Comparison of ENCODE assay signal across 32 mouse cellular contexts in the genomic region with DNA sequence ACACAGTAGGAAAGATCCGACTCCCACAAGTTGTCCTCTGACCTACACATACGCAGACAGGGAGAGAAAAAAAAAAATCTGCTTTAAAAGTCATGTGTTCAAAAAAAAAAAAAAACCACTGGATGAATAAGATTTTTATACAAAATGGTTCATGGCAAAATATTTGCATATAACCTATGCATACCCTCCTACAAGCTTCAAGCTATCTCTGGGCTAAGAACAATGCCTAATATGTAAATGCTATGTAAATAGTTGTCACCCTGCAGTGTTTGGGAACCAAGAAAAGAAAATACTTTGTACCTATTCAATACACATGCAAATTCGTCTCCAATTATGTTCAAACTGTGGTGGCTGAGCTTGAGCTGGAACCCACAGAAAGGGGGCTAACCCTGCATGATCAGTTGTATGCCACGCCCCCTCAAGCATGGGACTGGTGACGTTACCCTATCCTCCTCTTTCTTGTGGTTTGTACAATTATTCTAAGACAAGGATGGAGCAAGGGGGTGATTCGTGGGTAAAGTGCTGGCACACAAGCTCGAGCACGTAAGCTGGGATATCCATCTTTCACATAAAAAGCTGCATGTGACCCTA. TPM values are rescaled to one million over a fixed set of nuclear protein-coding genes. Genes with fewer than 3 reads are reported as not detected.
DNase-seq lines count a peak whose midpoint lies in the region; ATAC-seq and TF ChIP-seq lines count a peak whose summit lies in the region.
"Had no signal": no experiment of that assay in that cellular context is flagged by ENCODE, and none has a peak within 500 bp of the region (broad histone marks: within the 10 kb centered on the region; RNA-seq: fewer than 3 reads in every experiment).

No protein-coding gene starts in this region.

- intact Hi-C loops in heart, postnatal 10 days (cut with DNase I) = no loop called here

- 45% methylated on average over 8 of the region's 8 CpGs for WGBS in midbrain, embryonic 13.5 days
- WGBS in midbrain, embryonic 14.5 days = 44% methylated on average over 8 of the region's 8 CpGs
- 37% methylated on average over 8 of the region's 8 CpGs for WGBS in forebrain, embryonic 13.5 days
- WGBS in intestine, embryonic 16.5 days = 69% methylated on average over 8 of the region's 8 CpGs

- in situ Hi-C loops in ES-E14 (cut with MboI; ENCODE audit: low sequenced_read_pairs in 2 of 2, unreplicated experiment in 2 of 2) = no loop called here

- no peak overlapping the region for H3K4me2 ChIP-seq in midbrain, embryonic 13.5 days (replicated peaks)
- no peak overlapping the region for H3K4me2 ChIP-seq in midbrain, embryonic 14.5 days (ENCODE audit: low read length)
- H3K4me2 ChIP-seq in forebrain, embryonic 13.5 days = no peak overlapping the region
- no peak overlapping the region for H3K4me2 ChIP-seq in intestine, embryonic 16.5 days (ENCODE audit: low read depth, low read length)
- H3K4me2 ChIP-seq: heart, embryonic 12.5 days had no signal

- H3K27me3 ChIP-seq in midbrain, embryonic 13.5 days = no peaks in the 10 kb centered on the region
- no peaks in the 10 kb centered on the region for H3K27me3 ChIP-seq in midbrain, embryonic 14.5 days (ENCODE audit: control insufficient read depth, insufficient read depth, low read length)
- no peaks in the 10 kb centered on the region for H3K27me3 ChIP-seq in forebrain, embryonic 13.5 days
- no peaks in the 10 kb centered on the region for H3K27me3 ChIP-seq in intestine, embryonic 16.5 days (replicated peaks; ENCODE audit: control insufficient read depth, insufficient read depth, low read length)
- H3K27me3 ChIP-seq: heart, embryonic 12.5 days; Patski had no signal

- peaks cover 32% of the 10 kb centered on the region for H3K4me1 ChIP-seq in midbrain, embryonic 13.5 days (replicated peaks)
- H3K4me1 ChIP-seq in midbrain, embryonic 14.5 days (ENCODE audit: control insufficient read depth, insufficient read depth, low read length) = peaks cover 15% of the 10 kb centered on the region
- H3K4me1 ChIP-seq in ES-E14 (ENCODE audit: control insufficient read depth in 2 of 2, insufficient read depth in 2 of 2, low read length in 2 of 2, poor library complexity in 1 of 2) = peaks cover 10 to 31% of the 10 kb centered on the region in 2 experiments
- H3K4me1 ChIP-seq in forebrain, embryonic 13.5 days = peaks cover 23% of the 10 kb centered on the region
- no peaks in the 10 kb centered on the region for H3K4me1 ChIP-seq in intestine, embryonic 16.5 days (ENCODE audit: control insufficient read depth, insufficient read depth, low read length)

- no peaks in the 10 kb centered on the region for H3K9me3 ChIP-seq in midbrain, embryonic 13.5 days
- H3K9me3 ChIP-seq in midbrain, embryonic 14.5 days (ENCODE audit: control insufficient read depth, low read length) = no peaks in the 10 kb centered on the region
- H3K9me3 ChIP-seq in ES-E14 (ENCODE audit: control insufficient read depth, insufficient read depth, low read depth, low read length) = no peaks in the 10 kb centered on the region
- H3K9me3 ChIP-seq in forebrain, embryonic 13.5 days (replicated peaks) = no peaks in the 10 kb centered on the region
- no peaks in the 10 kb centered on the region for H3K9me3 ChIP-seq in intestine, embryonic 16.5 days (ENCODE audit: control insufficient read depth, low read length)
- H3K9me3 ChIP-seq: embryonic facial prominence, embryonic 10.5 days; heart, embryonic 12.5 days had no signal

- H3K27ac ChIP-seq in midbrain, embryonic 13.5 days = 0 out of 2 replicates have a peak overlapping the region, but pooled peaks have one; percentile 44
- no peak overlapping the region for H3K27ac ChIP-seq in midbrain, embryonic 14.5 days (replicated peaks; ENCODE audit: low read depth, low read length)
- peak overlapping the region; percentile 8; the same call in 1 of the 2 replicates for H3K27ac ChIP-seq in ES-E14 (ENCODE audit: insufficient read depth, low read depth, low read length, poor library complexity, severe bottlenecking)
- no peak overlapping the region for H3K27ac ChIP-seq in forebrain, embryonic 13.5 days
- no peak overlapping the region for H3K27ac ChIP-seq in intestine, embryonic 16.5 days (ENCODE audit: low read length)
- H3K27ac ChIP-seq: embryonic facial prominence, embryonic 10.5 days; layer of hippocampus, adult 2 months had no signal

- H3K36me3 ChIP-seq in midbrain, embryonic 13.5 days = no peaks in the 10 kb centered on the region
- no peaks in the 10 kb centered on the region for H3K36me3 ChIP-seq in midbrain, embryonic 14.5 days (ENCODE audit: control insufficient read depth, insufficient read depth, low read length)
- no peaks in the 10 kb centered on the region for H3K36me3 ChIP-seq in ES-E14 (ENCODE audit: control insufficient read depth, insufficient read depth, low read length, poor library complexity, severe bottlenecking)
- no peaks in the 10 kb centered on the region for H3K36me3 ChIP-seq in forebrain, embryonic 13.5 days (ENCODE audit: poor library complexity, severe bottlenecking)
- no peaks in the 10 kb centered on the region for H3K36me3 ChIP-seq in intestine, embryonic 16.5 days (ENCODE audit: control insufficient read depth, insufficient read depth, low read length)
- H3K36me3 ChIP-seq: embryonic facial prominence, embryonic 10.5 days; heart, embryonic 12.5 days had no signal

- no peak for DNase-seq in midbrain, embryonic 14.5 days
- no peak for DNase-seq in ES-E14 (ENCODE audit: low read depth, low spot score)
- no peak for DNase-seq in heart, postnatal 10 days
- DNase-seq in thymus, adult 18-20 months = no peak
- DNase-seq: adrenal gland, postnatal 10 days; cerebellum, adult 9-11 months; gastrocnemius, postnatal 25 days; heart, adult 18-20 months; heart, postnatal 14 days; kidney, postnatal 25 days; lung, postnatal 4 days; right cerebral cortex, postnatal 25 days; thymus, postnatal 14 days had no signal

- no peak overlapping the region for H3K4me3 ChIP-seq in midbrain, embryonic 13.5 days (replicated peaks)
- H3K4me3 ChIP-seq in midbrain, embryonic 14.5 days (replicated peaks; ENCODE audit: low read depth, low read length) = no peak overlapping the region
- H3K4me3 ChIP-seq in ES-E14 (ENCODE audit: insufficient read depth in 1 of 2, low read depth in 1 of 2, low read length in 2 of 2, poor library complexity in 1 of 2, severe bottlenecking in 1 of 2) = no peak overlapping the region
- no peak overlapping the region for H3K4me3 ChIP-seq in forebrain, embryonic 13.5 days
- H3K4me3 ChIP-seq in intestine, embryonic 16.5 days (ENCODE audit: low read length) = no peak overlapping the region
- H3K4me3 ChIP-seq: embryonic facial prominence, embryonic 10.5 days; heart, embryonic 12.5 days; layer of hippocampus, adult 2 months had no signal

- no peak overlapping the region for H3K9ac ChIP-seq in midbrain, embryonic 13.5 days (replicated peaks)
- H3K9ac ChIP-seq in midbrain, embryonic 14.5 days (replicated peaks; ENCODE audit: low read length) = no peak overlapping the region
- H3K9ac ChIP-seq in ES-E14 (ENCODE audit: insufficient read depth, low read depth, low read length, poor library complexity, severe bottlenecking) = no peak overlapping the region
- H3K9ac ChIP-seq in forebrain, embryonic 13.5 days = no peak overlapping the region
- H3K9ac ChIP-seq in intestine, embryonic 16.5 days (ENCODE audit: low read depth, low read length) = no peak overlapping the region
- H3K9ac ChIP-seq: heart, embryonic 12.5 days had no signal

- peak; percentile 42; the same call in 1 of the 2 replicates for ATAC-seq in midbrain, embryonic 13.5 days
- no peak for ATAC-seq in midbrain, embryonic 14.5 days (ENCODE audit: low FRiP score, low TSS enrichment)
- peak; percentile 84 for ATAC-seq in forebrain, embryonic 13.5 days
- no peak for ATAC-seq in intestine, embryonic 16.5 days
- ATAC-seq: activated CD4-positive, CD25-positive, alpha-beta regulatory T cell, adult 4 months; hindbrain, embryonic 16.5 days; intestine, postnatal 0 days; Patski had no signal

TF ChIP-seq in ES-E14, 5 proteins besides CTCF, POLR2A, EP300 and RAD21:
- TF ChIP-seq ZNF384 (IDR thresholded peaks at IDR 0.05; ENCODE audit: low read depth, low read length) = peak; percentile 25; the same call in 1 of the 2 replicates
- TF ChIP-seq ZC3H11A (IDR thresholded peaks at IDR 0.05; ENCODE audit: borderline replicate concordance, low read depth, low read length) = no peak

RNA-seq across cellular contexts. Expression of a gene that starts 41.2 kb away (rescaled TPM):
- 24.4 and 30.2 TPM in 2 replicates for polyA plus RNA-seq in midbrain, embryonic 13.5 days (2015; fragmentation: Nextera tagmentation; extraction: Ambion mirVana)
- polyA plus RNA-seq in midbrain, embryonic 14.5 days (2014; fragmentation: Nextera tagmentation; extraction: Ambion mirVana) = 15.4 and 21.6 TPM in 2 replicates
- total RNA-seq in ES-E14 (2012; rRNA removed) = 1.6 and 2.0 TPM in 2 replicates
- 39.5 and 41.9 TPM in 2 replicates for polyA plus RNA-seq in forebrain, embryonic 13.5 days (2015; fragmentation: Nextera tagmentation; extraction: Ambion mirVana)
- total RNA-seq in heart, postnatal 10 days (2021) = 1 to 10 TPM; 7.2 to 9.1 TPM
- 15.0 and 16.6 TPM in 2 replicates for polyA plus RNA-seq in intestine, embryonic 16.5 days (2015; fragmentation: Nextera tagmentation; extraction: Ambion mirVana)

RNA-seq across cellular contexts. Expression of a gene that starts 55.9 kb away (rescaled TPM):
- 0.22 and 0.23 TPM in 2 replicates for polyA plus RNA-seq in midbrain, embryonic 13.5 days (2015; fragmentation: Nextera tagmentation; extraction: Ambion mirVana)
- 0.33 and 0.55 TPM in 2 replicates for polyA plus RNA-seq in midbrain, embryonic 14.5 days (2014; fragmentation: Nextera tagmentation; extraction: Ambion mirVana)
- not detected in 2 replicates for total RNA-seq in ES-E14 (2012; rRNA removed)
- polyA plus RNA-seq in forebrain, embryonic 13.5 days (2015; fragmentation: Nextera tagmentation; extraction: Ambion mirVana) = 0.10 and 0.15 TPM in 2 replicates
- total RNA-seq in heart, postnatal 10 days (2021) = not detected
- polyA plus RNA-seq in intestine, embryonic 16.5 days (2015; fragmentation: Nextera tagmentation; extraction: Ambion mirVana) = not detected in 2 replicates
- total RNA-seq: adrenal gland, postnatal 10 days; common myeloid progenitor, adult 5-6 weeks; gastrocnemius, postnatal 25 days; heart, adult 18-20 months; heart, postnatal 14 days; layer of hippocampus, adult 2 months; liver, adult 2 months; megakaryocyte-erythroid progenitor cell, adult 5-6 weeks had no signal
- polyA plus RNA-seq: activated CD4-positive, CD25-positive, alpha-beta regulatory T cell, adult 4 months; embryonic facial prominence, embryonic 10.5 days; G1E; heart, embryonic 12.5 days; intestine, postnatal 0 days; kidney, embryonic 14.5 days; limb, embryonic 11.5 days; liver, adult 2 months; lung, embryonic 16.5 days; Patski; spleen, adult 2 months; testis, adult 2 months had no signal

Comparison
In these comparisons a context has a peak if more than half of its experiments do, and no peak if none do; other contexts are left out.
1. ATAC-seq: peak in midbrain, embryonic 13.5 days (single experiment) and forebrain, embryonic 13.5 days (single experiment); none in midbrain, embryonic 14.5 days (single experiment) and intestine, embryonic 16.5 days (single experiment).
2. H3K27ac ChIP-seq: peak in midbrain, embryonic 13.5 days (single experiment) and ES-E14 (single experiment); none in midbrain, embryonic 14.5 days (single experiment), forebrain, embryonic 13.5 days (single experiment) and intestine, embryonic 16.5 days (single experiment).